ENCODE assay signal across 8 mouse cellular contexts in genomic region chrX:48310706-48311517, GRCm38 (mm10). TPM values are rescaled to one million over a fixed set of nuclear protein-coding genes. Genes with fewer than 3 reads are reported as not detected.
A peak's percentile ranks its signal among the peaks of the same experiment; 100 is the strongest.
DNase-seq lines count a peak whose midpoint lies in the region; ATAC-seq and TF ChIP-seq lines count a peak whose summit lies in the region.

No protein-coding gene starts in this region.

- peak overlapping the region; percentile 41; the same call in 1 of the 2 replicates for H3K9ac ChIP-seq in lung, embryonic 14.5 days
- peak overlapping the region; percentile 36; the same call in 1 of the 2 replicates for H3K9ac ChIP-seq in forebrain, embryonic 12.5 days
- no peak overlapping the region for H3K9ac ChIP-seq in limb, embryonic 15.5 days
- no peak overlapping the region for H3K9ac ChIP-seq in stomach, embryonic 15.5 days

- H3K4me3 ChIP-seq in lung, embryonic 14.5 days (ENCODE audit: low read depth, low read length) = peak overlapping the region; percentile 22
- 0 out of 2 replicates have a peak overlapping the region, but pooled peaks have one; percentile 5 for H3K4me3 ChIP-seq in forebrain, embryonic 12.5 days (replicated peaks)
- H3K4me3 ChIP-seq in limb, embryonic 15.5 days = peak overlapping the region; percentile 21
- H3K4me3 ChIP-seq in stomach, embryonic 15.5 days (replicated peaks) = peak overlapping the region; percentile 23

- peak; percentile 56 for ATAC-seq in lung, embryonic 14.5 days (ENCODE audit: insufficient read depth)
- ATAC-seq in forebrain, embryonic 12.5 days (ENCODE audit: low FRiP score) = peak; percentile 33; the same call in 1 of the 2 replicates
- no peak for ATAC-seq in limb, embryonic 15.5 days (ENCODE audit: insufficient number of reproducible peaks, low FRiP score, low TSS enrichment, low read depth)
- no peak for ATAC-seq in stomach, embryonic 15.5 days (ENCODE audit: insufficient read depth, low FRiP score, low read depth)

- TF ChIP-seq CTCF in lung, embryonic 14.5 days (IDR thresholded peaks at IDR 0.05; ENCODE audit: low read depth) = no peak

- peak overlapping the region; percentile 63 for H3K4me2 ChIP-seq in lung, embryonic 14.5 days
- H3K4me2 ChIP-seq in forebrain, embryonic 12.5 days = peak overlapping the region; percentile 48
- H3K4me2 ChIP-seq in limb, embryonic 15.5 days = peak overlapping the region; percentile 45
- H3K4me2 ChIP-seq in stomach, embryonic 15.5 days = peak overlapping the region; percentile 54

- WGBS in lung, embryonic 14.5 days = 12% methylated on average over 25 of the region's 26 CpGs
- WGBS in forebrain, embryonic 12.5 days = 27% methylated on average over 25 of the region's 26 CpGs
- WGBS in limb, embryonic 15.5 days = 24% methylated on average over 26 of the region's 26 CpGs
- 17% methylated on average over 25 of the region's 26 CpGs for WGBS in stomach, embryonic 15.5 days

- no peaks in the 10 kb centered on the region for H3K4me1 ChIP-seq in lung, embryonic 14.5 days (ENCODE audit: insufficient read depth)
- no peaks in the 10 kb centered on the region; the same call in 1 of the 2 replicates for H3K4me1 ChIP-seq in forebrain, embryonic 12.5 days
- peaks cover 9% of the 10 kb centered on the region; the same call in 1 of the 2 replicates for H3K4me1 ChIP-seq in limb, embryonic 15.5 days
- no peaks in the 10 kb centered on the region for H3K4me1 ChIP-seq in stomach, embryonic 15.5 days

- peak; percentile 69 for DNase-seq in lung, embryonic 14.5 days
- DNase-seq in lung, postnatal 25 days (ENCODE audit: low spot score) = no peak
- DNase-seq in layer of hippocampus, adult 18-20 months (ENCODE audit: low spot score in 2 of 2) = no peak
- DNase-seq in frontal cortex, postnatal 36 days (ENCODE audit: low spot score in 2 of 2) = no peak
- no peak for DNase-seq in cerebellum, postnatal 4 days (ENCODE audit: low spot score in 2 of 2)

- no peaks in the 10 kb centered on the region for H3K36me3 ChIP-seq in lung, embryonic 14.5 days (ENCODE audit: insufficient read depth)
- H3K36me3 ChIP-seq in forebrain, embryonic 12.5 days (replicated peaks) = no peaks in the 10 kb centered on the region
- H3K36me3 ChIP-seq in limb, embryonic 15.5 days = no peaks in the 10 kb centered on the region
- no peaks in the 10 kb centered on the region for H3K36me3 ChIP-seq in stomach, embryonic 15.5 days

- H3K9me3 ChIP-seq in lung, embryonic 14.5 days (ENCODE audit: low read depth, low read length) = no peaks in the 10 kb centered on the region
- no peaks in the 10 kb centered on the region for H3K9me3 ChIP-seq in forebrain, embryonic 12.5 days
- H3K9me3 ChIP-seq in limb, embryonic 15.5 days = no peaks in the 10 kb centered on the region
- H3K9me3 ChIP-seq in stomach, embryonic 15.5 days = no peaks in the 10 kb centered on the region

- H3K27me3 ChIP-seq in lung, embryonic 14.5 days (ENCODE audit: insufficient read depth, low read length) = no peaks in the 10 kb centered on the region; the same call in 1 of the 2 replicates
- H3K27me3 ChIP-seq in forebrain, embryonic 12.5 days = 0 out of 2 replicates have a peak, but pooled peaks cover 3% of the 10 kb centered on the region
- peaks cover 4% of the 10 kb centered on the region; the same call in 1 of the 2 replicates for H3K27me3 ChIP-seq in limb, embryonic 15.5 days
- H3K27me3 ChIP-seq in stomach, embryonic 15.5 days (replicated peaks) = no peaks in the 10 kb centered on the region

- peak overlapping the region; percentile 12; the same call in 1 of the 2 replicates for H3K27ac ChIP-seq in lung, embryonic 14.5 days (ENCODE audit: low read depth)
- no peak overlapping the region for H3K27ac ChIP-seq in forebrain, embryonic 12.5 days
- H3K27ac ChIP-seq in limb, embryonic 15.5 days = no peak overlapping the region
- no peak overlapping the region for H3K27ac ChIP-seq in stomach, embryonic 15.5 days

RNA-seq across cellular contexts. Expression of gene Bcorl1, which starts 30.2 kb away (rescaled TPM):
- polyA plus RNA-seq in lung, embryonic 14.5 days (2014; fragmentation: Nextera tagmentation; extraction: Ambion mirVana) = 6.2 and 7.3 TPM in 2 replicates
- 6.4 and 6.7 TPM in 2 replicates for polyA plus RNA-seq in forebrain, embryonic 12.5 days (2016; fragmentation: Nextera tagmentation; extraction: Ambion mirVana)
- 5.3 and 5.9 TPM in 2 replicates for polyA plus RNA-seq in limb, embryonic 15.5 days (2015; fragmentation: Nextera tagmentation; extraction: Ambion mirVana)
- 5.4 and 6.0 TPM in 2 replicates for polyA plus RNA-seq in stomach, embryonic 15.5 days (2015; fragmentation: Nextera tagmentation; extraction: Ambion mirVana)
- 10 to 100 TPM; 19.7 to 23.4 TPM for total RNA-seq in layer of hippocampus, adult 18-20 months (2021)

RNA-seq across cellular contexts. Expression of gene Utp14a, which starts 54.2 kb away (rescaled TPM):
- 21.5 and 23.7 TPM in 2 replicates for polyA plus RNA-seq in lung, embryonic 14.5 days (2014; fragmentation: Nextera tagmentation; extraction: Ambion mirVana)
- polyA plus RNA-seq in forebrain, embryonic 12.5 days (2016; fragmentation: Nextera tagmentation; extraction: Ambion mirVana) = 24.6 and 25.1 TPM in 2 replicates
- 17.0 and 18.5 TPM in 2 replicates for polyA plus RNA-seq in limb, embryonic 15.5 days (2015; fragmentation: Nextera tagmentation; extraction: Ambion mirVana)
- 15.6 and 18.0 TPM in 2 replicates for polyA plus RNA-seq in stomach, embryonic 15.5 days (2015; fragmentation: Nextera tagmentation; extraction: Ambion mirVana)
- 10 to 100 TPM; 17.1 to 18.8 TPM for total RNA-seq in layer of hippocampus, adult 18-20 months (2021)

Comparison
In these comparisons a context has a peak if more than half of its experiments do, and no peak if none do; other contexts are left out.
1. ATAC-seq: peak in lung, embryonic 14.5 days (single experiment) and forebrain, embryonic 12.5 days (single experiment); none in limb, embryonic 15.5 days (single experiment) and stomach, embryonic 15.5 days (single experiment).
2. H3K9ac ChIP-seq: peak in lung, embryonic 14.5 days (single experiment) and forebrain, embryonic 12.5 days (single experiment); none in limb, embryonic 15.5 days (single experiment) and stomach, embryonic 15.5 days (single experiment).
3. Peak in every context shown above with its lines, with median percentiles within 50 percentile points of each other: H3K4me2 ChIP-seq and H3K4me3 ChIP-seq.